Mouse (Mus musculus): ENCODE measurements around the gene Med9. TPM values are rescaled to one million over a fixed set of nuclear protein-coding genes. Genes with fewer than 3 reads are reported as not detected.

Med9 gene
- polyA plus RNA-seq, 1 experiment: 76.8 TPM

- H3K27me3 ChIP-seq (replicated peaks): peaks cover 28% of the 10 kb centered on the region
- H3K36me3 ChIP-seq (replicated peaks; ENCODE audit: low read length): no peaks in the 10 kb centered on the region
- TF ChIP-seq GATA1 (IDR thresholded peaks at IDR 0.05; ENCODE audit: borderline replicate concordance, low read length) (no peak), FLI1 (IDR thresholded peaks at IDR 0.05; ENCODE audit: low read length) (no peak)
- H3K9me3 ChIP-seq: peaks cover 3% of the 10 kb centered on the region; the same call in 1 of the 2 replicates
- H3K4me1 ChIP-seq: peaks cover 36% of the 10 kb centered on the region
- H3K4me3 ChIP-seq (replicated peaks): no peak overlapping the region
Observed at GRCm38 (mm10) chr11:60011516-60011915, 63.5 kb downstream of the Med9 start.

Other genes starting within 250 kb of the Med9 start
- 0.43 TPM in 1 of 2 replicates, not detected in the other for gene Pld6, start 160.6 kb upstream of the Med9 start, polyA plus RNA-seq (2012; ENCODE audit: insufficient read depth, low replicate concordance)
- 12.2 and 19.0 TPM in 2 replicates for gene Flcn, start 138.2 kb upstream of the Med9 start, polyA plus RNA-seq (2012; ENCODE audit: insufficient read depth, low replicate concordance)
- gene Nt5m, start 108.8 kb upstream of the Med9 start, polyA plus RNA-seq (2012; ENCODE audit: insufficient read depth, low replicate concordance): 42.2 and 46.8 TPM in 2 replicates
- gene Cops3, start 108.4 kb upstream of the Med9 start, polyA plus RNA-seq (2012; ENCODE audit: insufficient read depth, low replicate concordance): 9.1 and 21.7 TPM in 2 replicates
- gene Rasd1, start 16.7 kb downstream of the Med9 start, polyA plus RNA-seq (2012; ENCODE audit: insufficient read depth, low replicate concordance): 6.4 and 17.3 TPM in 2 replicates
- gene Pemt, start 98.3 kb downstream of the Med9 start, polyA plus RNA-seq (2012; ENCODE audit: insufficient read depth, low replicate concordance): 28.0 and 36.3 TPM in 2 replicates
- 46.9 and 62.9 TPM in 2 replicates for gene Rai1, start 156.8 kb downstream of the Med9 start, polyA plus RNA-seq (2012; ENCODE audit: insufficient read depth, low replicate concordance)